Mouse (Mus musculus) olfactory bulb, adult 2 months (tissue): Measurements from ENCODE around the gene Adgrl3.

Experiments used
- CTCF ChIP-seq: fragments of 200-500 bp; IDR thresholded peaks from 2 replicates; pipeline ENCODE4 v1.5.1; 2012; ENCODE audit warnings: low read depth, mild to moderate bottlenecking, low read length, moderate library complexity; ENCODE audit not compliant: insufficient read depth
- POLR2A ChIP-seq: fragments of 200-500 bp; IDR thresholded peaks from 2 replicates; pipeline ENCODE4 v1.6.1; 2012; ENCODE audit warnings: mild to moderate bottlenecking, low read depth, low read length, moderate library complexity; ENCODE audit not compliant: insufficient read depth

GRCm38 (mm10) chr5:81160431-81160830, 140.5 kb downstream of the Adgrl3 start:
- TF ChIP-seq POLR2A (no peak), CTCF (no peak)
